Mouse (Mus musculus): ENCODE measurements at regions not wholly inside any gene's neighbourhood (a gene's known extent, or its start where the extent isn't known, plus 50 kb on each side); places are given as distances from the start of the nearest gene placed in this dataset.

DNA sequence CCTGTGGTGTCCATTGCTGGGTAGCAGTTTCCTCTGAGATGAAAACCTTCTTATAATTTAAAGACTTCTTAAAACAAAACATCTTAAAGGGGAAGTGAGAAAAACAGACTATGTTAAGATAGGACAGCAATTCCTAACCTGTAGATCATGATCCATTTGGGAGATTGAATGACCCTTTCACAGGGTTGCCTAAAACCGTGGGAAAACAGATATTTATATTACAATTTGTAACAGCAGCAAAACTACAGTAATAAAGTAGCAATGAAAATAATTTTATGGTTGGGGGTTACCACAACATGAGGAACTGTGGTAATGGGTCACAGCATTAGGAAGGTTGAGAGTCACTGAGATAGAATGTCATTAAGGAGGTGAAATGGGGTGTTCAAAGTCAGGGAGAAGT is 111.9 kb upstream of the Cpsf6 start:
- H3K4me1 ChIP-seq (ENCODE audit: control insufficient read depth, insufficient read depth, low read length): no peaks in the 10 kb centered on the region
- no peak overlapping the region for H3K4me3 ChIP-seq (ENCODE audit: low read depth, low read length)
- H3K9ac ChIP-seq (ENCODE audit: low read length): no peak overlapping the region
- no peak for ATAC-seq (ENCODE audit: insufficient number of reproducible peaks, low FRiP score, low TSS enrichment, low read depth)
- DNase-seq (ENCODE audit: low spot score): no peak
- no peaks in the 10 kb centered on the region for H3K36me3 ChIP-seq (ENCODE audit: control insufficient read depth, insufficient read depth, low read length)
- H3K27me3 ChIP-seq (ENCODE audit: control insufficient read depth, insufficient read depth, low read length): no peaks in the 10 kb centered on the region
- H3K9me3 ChIP-seq (ENCODE audit: control insufficient read depth, low read length): no peaks in the 10 kb centered on the region
- H3K4me2 ChIP-seq (ENCODE audit: low read depth, severe bottlenecking): no peak overlapping the region
- H3K27ac ChIP-seq (replicated peaks; ENCODE audit: low read depth, low read length): no peak overlapping the region
- 87% methylated on average over 1 of the region's 1 CpGs for WGBS

DNA sequence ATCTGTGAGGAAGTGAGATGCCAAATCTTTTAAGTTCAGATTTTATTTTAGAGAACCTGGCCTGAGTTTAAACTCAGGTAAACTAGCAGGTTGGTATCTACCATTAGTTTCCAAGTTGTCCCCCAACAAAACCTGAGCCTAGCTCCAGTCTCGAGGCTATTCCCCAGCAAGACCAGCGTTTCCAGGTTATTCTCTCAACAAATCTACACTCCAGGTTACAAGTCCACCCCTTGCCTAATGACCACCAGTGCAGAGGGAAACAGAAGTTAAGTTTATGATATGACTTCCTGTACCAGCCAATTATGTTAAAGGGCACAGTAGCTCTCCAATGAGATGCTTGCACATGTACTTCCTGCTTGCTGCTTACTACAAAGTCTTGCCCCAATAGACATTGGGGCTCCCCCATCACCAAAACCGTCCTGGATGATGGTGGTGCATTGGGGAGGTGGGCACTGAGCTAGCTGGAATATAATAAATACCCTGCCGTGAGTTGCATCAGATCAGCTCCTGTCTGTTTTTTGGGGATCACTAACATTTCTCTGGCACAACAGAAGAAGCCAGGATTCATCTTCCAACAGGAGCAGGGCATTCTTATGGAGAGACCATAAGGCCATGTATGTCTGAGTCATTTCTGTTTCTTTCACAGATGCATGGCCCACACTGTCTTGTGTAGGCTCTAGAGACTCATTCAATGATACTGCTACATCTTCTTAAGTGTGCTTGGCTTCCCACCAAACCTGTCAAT is 111.2 kb upstream of the Cpsf6 start:
- Histone ChIP-seq H3K4me2 (ENCODE audit: low read depth, severe bottlenecking) (no peak overlapping the region), H3K9me3 (ENCODE audit: control insufficient read depth, low read length) (no peaks in the 10 kb centered on the region), H3K4me3 (ENCODE audit: low read depth, low read length) (no peak overlapping the region), H3K4me1 (ENCODE audit: control insufficient read depth, insufficient read depth, low read length) (no peaks in the 10 kb centered on the region), H3K27me3 (ENCODE audit: control insufficient read depth, insufficient read depth, low read length) (no peaks in the 10 kb centered on the region), H3K9ac (ENCODE audit: low read length) (no peak overlapping the region), H3K27ac (replicated peaks; ENCODE audit: low read depth, low read length) (no peak overlapping the region), H3K36me3 (ENCODE audit: control insufficient read depth, insufficient read depth, low read length) (no peaks in the 10 kb centered on the region)
- WGBS: 88% methylated on average over 4 of the region's 4 CpGs
- no peak for ATAC-seq (ENCODE audit: insufficient number of reproducible peaks, low FRiP score, low TSS enrichment, low read depth)
- no peak for DNase-seq (ENCODE audit: low spot score)

DNA sequence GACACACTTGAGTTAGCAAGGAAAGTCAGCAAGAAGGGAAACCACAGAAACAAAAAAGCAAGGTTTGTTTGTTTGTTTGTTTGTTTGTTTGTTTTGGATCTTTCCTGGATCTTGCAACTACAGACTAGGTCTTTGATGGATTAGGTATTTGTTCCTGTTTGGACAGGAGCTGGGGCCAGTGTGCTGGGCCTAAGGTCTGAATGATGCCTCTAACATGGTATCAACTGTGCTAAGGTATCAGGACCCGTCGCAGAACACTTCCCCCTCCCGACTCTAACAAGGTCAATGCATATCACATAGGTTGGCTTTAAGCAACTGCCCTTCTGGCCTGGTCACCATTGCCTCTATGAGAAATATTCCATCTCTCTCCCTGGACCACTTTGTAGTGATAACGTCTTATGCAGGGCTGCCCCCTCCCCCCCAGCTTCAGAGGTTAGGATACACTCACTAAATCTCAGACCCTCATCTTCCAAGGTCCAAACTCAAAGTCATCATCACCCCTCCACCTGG is 103.3 kb upstream of the Cpsf6 start:
- DNase-seq (ENCODE audit: low spot score) (no peak), ATAC-seq (ENCODE audit: insufficient number of reproducible peaks, low FRiP score, low TSS enrichment, low read depth) (no peak)
- H3K36me3 ChIP-seq (ENCODE audit: control insufficient read depth, insufficient read depth, low read length): no peaks in the 10 kb centered on the region
- 97% methylated on average over 4 of the region's 4 CpGs for WGBS
- no peak overlapping the region for H3K9ac ChIP-seq (ENCODE audit: low read length)
- no peak overlapping the region for H3K27ac ChIP-seq (replicated peaks; ENCODE audit: low read depth, low read length)
- H3K4me3 ChIP-seq (ENCODE audit: low read depth, low read length): no peak overlapping the region
- H3K4me2 ChIP-seq (ENCODE audit: low read depth, severe bottlenecking): no peak overlapping the region
- H3K9me3 ChIP-seq (ENCODE audit: control insufficient read depth, low read length): no peaks in the 10 kb centered on the region
- H3K27me3 ChIP-seq (ENCODE audit: control insufficient read depth, insufficient read depth, low read length): no peaks in the 10 kb centered on the region
- H3K4me1 ChIP-seq (ENCODE audit: control insufficient read depth, insufficient read depth, low read length): no peaks in the 10 kb centered on the region

DNA sequence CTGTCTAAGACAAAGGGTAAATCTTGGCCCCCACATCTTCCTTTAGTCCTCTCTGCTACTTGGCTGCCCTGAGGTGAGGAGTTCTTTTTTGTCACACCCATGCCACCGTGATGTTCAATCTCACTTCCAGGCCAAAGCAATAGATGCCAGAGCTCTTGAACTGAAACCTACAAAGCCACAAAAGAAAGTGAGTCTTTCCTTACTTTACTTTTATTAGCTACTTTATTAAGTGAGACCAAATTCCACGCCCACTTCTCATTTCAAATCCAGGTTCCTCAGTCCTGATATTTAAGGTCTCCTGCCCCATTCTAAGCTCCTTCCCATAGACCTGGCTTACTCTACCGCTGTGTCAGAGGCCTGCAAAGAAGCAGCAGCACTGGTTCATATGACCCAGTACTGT is 102.5 kb upstream of the Cpsf6 start:
- Histone ChIP-seq H3K36me3 (ENCODE audit: control insufficient read depth, insufficient read depth, low read length) (no peaks in the 10 kb centered on the region), H3K4me2 (ENCODE audit: low read depth, severe bottlenecking) (no peak overlapping the region), H3K4me3 (ENCODE audit: low read depth, low read length) (no peak overlapping the region), H3K9ac (ENCODE audit: low read length) (no peak overlapping the region), H3K27ac (replicated peaks; ENCODE audit: low read depth, low read length) (no peak overlapping the region), H3K27me3 (ENCODE audit: control insufficient read depth, insufficient read depth, low read length) (no peaks in the 10 kb centered on the region), H3K4me1 (ENCODE audit: control insufficient read depth, insufficient read depth, low read length) (no peaks in the 10 kb centered on the region), H3K9me3 (ENCODE audit: control insufficient read depth, low read length) (no peaks in the 10 kb centered on the region)
- no peak for ATAC-seq (ENCODE audit: insufficient number of reproducible peaks, low FRiP score, low TSS enrichment, low read depth)
- WGBS: 89% methylated on average over 3 of the region's 3 CpGs
- DNase-seq (ENCODE audit: low spot score): no peak

DNA sequence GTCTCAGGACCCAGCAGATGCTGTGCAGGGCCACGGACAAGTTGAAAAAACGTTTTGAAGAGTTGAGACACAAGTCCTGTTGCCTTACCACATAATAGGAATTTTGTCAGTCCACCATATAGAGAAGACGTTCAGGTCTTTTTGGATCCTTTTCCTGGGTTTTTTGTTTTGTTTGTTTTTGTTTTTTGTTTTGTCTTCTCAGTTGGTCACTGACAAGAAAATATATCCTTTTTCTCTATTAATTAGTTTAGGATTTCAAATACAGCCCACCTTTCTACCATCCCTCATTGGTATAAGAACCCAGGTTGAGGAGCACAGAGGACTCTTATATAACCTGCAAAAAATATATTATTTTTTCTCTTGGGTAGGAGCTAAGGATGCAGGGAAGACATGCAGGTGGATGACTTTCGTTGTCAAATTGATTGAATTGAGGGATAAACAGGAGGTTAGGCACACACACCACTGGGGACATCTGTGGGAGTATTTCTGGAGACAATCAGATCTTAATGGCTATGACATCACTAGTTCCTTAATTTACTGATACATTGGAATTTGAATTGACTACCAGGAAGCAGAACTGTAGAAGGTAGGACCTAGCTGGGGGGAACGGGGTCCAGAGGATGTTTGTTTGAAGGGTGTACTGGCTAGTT is 101.7 kb upstream of the Cpsf6 start:
- H3K4me2 ChIP-seq (ENCODE audit: low read depth, severe bottlenecking): no peak overlapping the region
- no peaks in the 10 kb centered on the region for H3K27me3 ChIP-seq (ENCODE audit: control insufficient read depth, insufficient read depth, low read length)
- no peak for ATAC-seq (ENCODE audit: insufficient number of reproducible peaks, low FRiP score, low TSS enrichment, low read depth)
- no peak overlapping the region for H3K27ac ChIP-seq (replicated peaks; ENCODE audit: low read depth, low read length)
- H3K36me3 ChIP-seq (ENCODE audit: control insufficient read depth, insufficient read depth, low read length): no peaks in the 10 kb centered on the region
- H3K9me3 ChIP-seq (ENCODE audit: control insufficient read depth, low read length): no peaks in the 10 kb centered on the region
- H3K4me3 ChIP-seq (ENCODE audit: low read depth, low read length): no peak overlapping the region
- WGBS: 80% methylated on average over 5 of the region's 5 CpGs
- H3K9ac ChIP-seq (ENCODE audit: low read length): no peak overlapping the region
- H3K4me1 ChIP-seq (ENCODE audit: control insufficient read depth, insufficient read depth, low read length): no peaks in the 10 kb centered on the region
- DNase-seq (ENCODE audit: low spot score): no peak

DNA sequence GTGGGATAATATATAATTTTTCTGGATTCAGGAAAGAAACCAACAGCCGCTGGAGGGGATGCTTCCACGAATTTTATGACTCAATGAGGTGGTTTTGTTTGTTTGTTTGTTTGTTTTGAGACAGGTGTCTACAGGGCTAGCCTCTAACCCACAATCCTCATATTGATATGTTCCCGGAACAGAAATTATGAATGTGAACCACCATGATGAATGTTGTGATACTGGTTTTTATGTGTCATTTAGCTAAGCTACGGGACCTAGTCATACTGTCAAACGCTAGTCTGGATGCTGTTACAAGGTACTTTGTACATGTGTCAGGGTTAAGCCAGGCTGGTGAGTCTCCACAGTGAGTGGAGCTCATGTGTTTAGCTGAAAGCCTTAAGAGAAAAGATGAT is 100.6 kb upstream of the Cpsf6 start:
- Histone ChIP-seq H3K4me2 (ENCODE audit: low read depth, severe bottlenecking) (no peak overlapping the region), H3K9me3 (ENCODE audit: control insufficient read depth, low read length) (no peaks in the 10 kb centered on the region), H3K4me3 (ENCODE audit: low read depth, low read length) (no peak overlapping the region), H3K27me3 (ENCODE audit: control insufficient read depth, insufficient read depth, low read length) (no peaks in the 10 kb centered on the region), H3K4me1 (ENCODE audit: control insufficient read depth, insufficient read depth, low read length) (no peaks in the 10 kb centered on the region), H3K27ac (replicated peaks; ENCODE audit: low read depth, low read length) (no peak overlapping the region), H3K9ac (ENCODE audit: low read length) (no peak overlapping the region), H3K36me3 (ENCODE audit: control insufficient read depth, insufficient read depth, low read length) (no peaks in the 10 kb centered on the region)
- ATAC-seq (ENCODE audit: insufficient number of reproducible peaks, low FRiP score, low TSS enrichment, low read depth): no peak
- WGBS: 88% methylated on average over 5 of the region's 5 CpGs
- no peak for DNase-seq (ENCODE audit: low spot score)

DNA sequence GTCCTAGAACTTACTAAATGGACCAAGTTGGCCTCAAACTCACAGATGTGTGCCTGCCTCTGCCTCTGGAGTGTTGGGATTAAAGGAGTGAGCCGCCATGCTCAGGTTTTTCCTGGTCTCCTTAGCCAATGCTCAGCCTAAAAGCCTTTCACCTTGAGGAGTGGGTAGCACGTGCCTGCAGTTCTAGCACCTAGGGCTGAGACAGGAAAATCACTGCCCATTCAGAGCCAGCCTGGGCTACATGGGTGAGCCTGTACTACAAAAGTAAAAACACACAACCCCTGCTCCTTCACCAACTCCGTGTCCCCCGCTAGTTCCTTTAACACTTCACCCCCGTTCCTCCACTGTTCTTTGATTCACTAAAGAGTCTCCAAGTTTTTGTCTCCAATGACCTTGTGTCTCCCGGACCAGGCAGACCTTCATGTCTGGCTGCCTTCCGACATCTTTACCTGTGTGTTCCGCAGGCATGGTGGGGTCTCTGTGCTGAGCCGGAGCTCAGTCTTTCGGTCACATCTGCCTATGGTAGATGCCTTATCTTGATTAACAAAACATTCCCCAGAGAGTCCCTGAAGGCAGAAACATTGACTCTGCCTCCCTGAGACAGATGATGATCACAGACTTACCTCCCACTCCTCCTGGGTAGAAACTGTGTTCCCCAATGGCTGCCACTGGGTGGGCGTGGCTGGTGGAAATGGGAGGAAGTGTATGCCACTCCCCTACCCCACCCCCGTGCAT is 100.1 kb upstream of the Cpsf6 start:
- Histone ChIP-seq H3K9ac (ENCODE audit: low read length) (no peak overlapping the region), H3K36me3 (ENCODE audit: control insufficient read depth, insufficient read depth, low read length) (no peaks in the 10 kb centered on the region), H3K4me1 (ENCODE audit: control insufficient read depth, insufficient read depth, low read length) (no peaks in the 10 kb centered on the region), H3K4me3 (ENCODE audit: low read depth, low read length) (no peak overlapping the region), H3K27ac (replicated peaks; ENCODE audit: low read depth, low read length) (no peak overlapping the region), H3K27me3 (ENCODE audit: control insufficient read depth, insufficient read depth, low read length) (no peaks in the 10 kb centered on the region), H3K9me3 (ENCODE audit: control insufficient read depth, low read length) (no peaks in the 10 kb centered on the region), H3K4me2 (ENCODE audit: low read depth, severe bottlenecking) (no peak overlapping the region)
- ATAC-seq (ENCODE audit: insufficient number of reproducible peaks, low FRiP score, low TSS enrichment, low read depth) (no peak), DNase-seq (ENCODE audit: low spot score) (no peak)
- WGBS: 90% methylated on average over 12 of the region's 12 CpGs

DNA sequence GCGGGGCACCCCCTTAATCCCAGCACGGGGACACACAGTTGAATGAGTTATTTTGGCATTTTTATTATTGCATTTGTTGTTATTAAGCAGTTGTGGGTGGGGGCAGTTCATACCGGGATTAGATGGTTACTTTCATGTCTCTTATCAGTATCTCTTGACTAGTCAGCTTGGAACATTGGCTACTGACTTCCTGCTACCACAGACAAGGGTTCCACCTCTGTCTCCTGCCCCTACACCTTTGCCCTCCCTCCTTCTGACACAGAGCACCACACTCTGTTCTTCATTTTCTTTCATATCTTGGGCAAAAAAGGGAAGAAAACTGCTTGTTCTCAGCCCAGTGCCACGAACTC is 99.1 kb upstream of the Cpsf6 start:
- Histone ChIP-seq H3K36me3 (ENCODE audit: control insufficient read depth, insufficient read depth, low read length) (no peaks in the 10 kb centered on the region), H3K9me3 (ENCODE audit: control insufficient read depth, low read length) (no peaks in the 10 kb centered on the region), H3K9ac (ENCODE audit: low read length) (no peak overlapping the region), H3K4me1 (ENCODE audit: control insufficient read depth, insufficient read depth, low read length) (no peaks in the 10 kb centered on the region), H3K4me2 (ENCODE audit: low read depth, severe bottlenecking) (no peak overlapping the region), H3K4me3 (ENCODE audit: low read depth, low read length) (no peak overlapping the region), H3K27ac (replicated peaks; ENCODE audit: low read depth, low read length) (no peak overlapping the region), H3K27me3 (ENCODE audit: control insufficient read depth, insufficient read depth, low read length) (no peaks in the 10 kb centered on the region)
- ATAC-seq (ENCODE audit: insufficient number of reproducible peaks, low FRiP score, low TSS enrichment, low read depth): no peak
- no peak for DNase-seq (ENCODE audit: low spot score)
- WGBS: 74% methylated on average over 4 of the region's 4 CpGs
